Mouse (Mus musculus): ENCODE results near the gene Mrgpra2a.
"Not testable (repeated sequence)": the region's sequence is repeated elsewhere in the genome, so short reads cannot be mapped to it uniquely, and the experiment has no call there.

- TF ChIP-seq POLR2A (IDR thresholded peaks at IDR 0.05; ENCODE audit: borderline replicate concordance, low read depth, low read length); CTCF (IDR thresholded peaks at IDR 0.05; ENCODE audit: low read depth, low read length): not testable (repeated sequence)
These were observed at the start of gene Mrgpra2a for GRCm38 (mm10) chr7:47452015-47452414.
